Comparison of ENCODE assay signal across 23 mouse cellular contexts in the genomic region with DNA sequence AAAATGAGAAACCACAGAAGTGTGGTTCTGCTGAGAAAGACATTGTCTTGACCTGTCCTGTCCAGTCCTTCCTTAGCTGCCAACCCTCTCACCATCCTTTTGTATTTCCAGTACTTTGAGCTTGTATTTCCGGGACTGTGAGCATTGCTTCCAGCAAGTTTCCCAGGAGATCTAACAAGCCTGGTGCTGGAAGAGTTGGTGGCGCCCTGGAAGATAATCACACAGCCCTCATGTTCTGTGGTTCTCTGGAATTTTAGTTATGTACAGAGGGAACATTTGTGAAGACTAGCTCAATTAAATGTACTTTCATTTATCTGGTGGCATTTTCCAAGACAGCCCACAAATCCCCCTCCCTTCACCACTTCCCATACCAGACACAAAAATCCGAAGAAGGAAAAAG.
DNase-seq lines count a peak whose midpoint lies in the region; ATAC-seq and TF ChIP-seq lines count a peak whose summit lies in the region.
"Had no signal": no experiment of that assay in that cellular context is flagged by ENCODE, and none has a peak within 500 bp of the region (broad histone marks: within the 10 kb centered on the region; RNA-seq: fewer than 3 reads in every experiment).

No protein-coding gene starts in this region.

- no peak for TF ChIP-seq CTCF in gastrocnemius, adult 2 months (IDR thresholded peaks at IDR 0.05)

- 0 out of 2 replicates have a peak, but pooled peaks cover 7% of the 10 kb centered on the region for H3K4me1 ChIP-seq in embryonic facial prominence, embryonic 15.5 days
- H3K4me1 ChIP-seq: forebrain, embryonic 15.5 days; heart, embryonic 10.5 days; hindbrain, embryonic 12.5 days; hindbrain, embryonic 15.5 days had no signal

- no peaks in the 10 kb centered on the region for H3K36me3 ChIP-seq in embryonic facial prominence, embryonic 15.5 days
- H3K36me3 ChIP-seq: embryonic facial prominence, embryonic 13.5 days; forebrain, embryonic 15.5 days; heart, embryonic 10.5 days; heart, embryonic 13.5 days; hindbrain, embryonic 12.5 days; hindbrain, embryonic 15.5 days had no signal

- H3K27me3 ChIP-seq in embryonic facial prominence, embryonic 15.5 days, result no peaks in the 10 kb centered on the region
- H3K27me3 ChIP-seq: embryonic facial prominence, embryonic 13.5 days; forebrain, embryonic 15.5 days; heart, embryonic 13.5 days; hindbrain, embryonic 12.5 days; hindbrain, embryonic 15.5 days; Patski had no signal

- intact Hi-C loops in gastrocnemius, adult 2 months (cut with DNase I), result no loop called here

- WGBS in embryonic facial prominence, embryonic 15.5 days, result 29% methylated on average over 3 of the region's 3 CpGs

- H3K9ac ChIP-seq in embryonic facial prominence, embryonic 15.5 days, result no peak overlapping the region
- H3K9ac ChIP-seq: embryonic facial prominence, embryonic 13.5 days; forebrain, embryonic 15.5 days; heart, embryonic 13.5 days; hindbrain, embryonic 12.5 days; hindbrain, embryonic 15.5 days had no signal

- no peak overlapping the region for H3K27ac ChIP-seq in embryonic facial prominence, embryonic 15.5 days (replicated peaks)
- H3K27ac ChIP-seq in gastrocnemius, adult 2 months, result no peak overlapping the region
- H3K27ac ChIP-seq: embryonic facial prominence, embryonic 13.5 days; forebrain, embryonic 15.5 days; heart, adult 2 months; heart, embryonic 10.5 days; heart, embryonic 13.5 days; hindbrain, embryonic 12.5 days; hindbrain, embryonic 15.5 days had no signal

- DNase-seq in heart, adult 11 months, result peak; percentile 79
- no peak for DNase-seq in heart, postnatal 4 days
- DNase-seq in right cerebral cortex, adult 18-20 months, result peak; percentile 27
- no peak for DNase-seq in right cerebral cortex, postnatal 25 days
- no peak for DNase-seq in gastrocnemius, adult 2 months
- DNase-seq: adrenal gland, postnatal 10 days; adrenal gland, postnatal 36 days; cerebellum, adult 11 months; cerebellum, adult 2 months; cerebellum, adult 9-11 months; cerebellum, postnatal 25 days; gastrocnemius, postnatal 25 days; heart, adult 2 months; heart, postnatal 14 days had no signal

- no peak overlapping the region for H3K4me2 ChIP-seq in embryonic facial prominence, embryonic 15.5 days (replicated peaks)
- H3K4me2 ChIP-seq: embryonic facial prominence, embryonic 13.5 days; forebrain, embryonic 15.5 days; heart, embryonic 13.5 days; hindbrain, embryonic 12.5 days; hindbrain, embryonic 15.5 days had no signal

- ATAC-seq in embryonic facial prominence, embryonic 15.5 days (ENCODE audit: insufficient number of reproducible peaks, low FRiP score, low TSS enrichment, low read depth), result 0 out of 2 replicates have a peak, but pooled peaks have one; percentile 15
- ATAC-seq: forebrain, embryonic 15.5 days; intestine, postnatal 0 days; Patski had no signal

- no peak overlapping the region for H3K4me3 ChIP-seq in embryonic facial prominence, embryonic 15.5 days (replicated peaks)
- no peak overlapping the region for H3K4me3 ChIP-seq in gastrocnemius, adult 2 months
- H3K4me3 ChIP-seq: embryonic facial prominence, embryonic 13.5 days; forebrain, embryonic 15.5 days; heart, adult 2 months; heart, embryonic 10.5 days; heart, embryonic 13.5 days; hindbrain, embryonic 12.5 days; hindbrain, embryonic 15.5 days had no signal

- no peaks in the 10 kb centered on the region for H3K9me3 ChIP-seq in embryonic facial prominence, embryonic 15.5 days (replicated peaks)
- H3K9me3 ChIP-seq: embryonic facial prominence, embryonic 13.5 days; forebrain, embryonic 15.5 days; heart, embryonic 10.5 days; heart, embryonic 13.5 days; hindbrain, embryonic 12.5 days; hindbrain, embryonic 15.5 days had no signal

Comparison
In these comparisons a context has a peak if more than half of its experiments do, and no peak if none do; other contexts are left out.
1. DNase-seq: peak in heart, adult 11 months (single experiment) and right cerebral cortex, adult 18-20 months (single experiment); none in heart, postnatal 4 days (single experiment), right cerebral cortex, postnatal 25 days (single experiment) and gastrocnemius, adult 2 months (single experiment).